9 mouse cellular contexts compared by ENCODE assay signal in the genomic region with DNA sequence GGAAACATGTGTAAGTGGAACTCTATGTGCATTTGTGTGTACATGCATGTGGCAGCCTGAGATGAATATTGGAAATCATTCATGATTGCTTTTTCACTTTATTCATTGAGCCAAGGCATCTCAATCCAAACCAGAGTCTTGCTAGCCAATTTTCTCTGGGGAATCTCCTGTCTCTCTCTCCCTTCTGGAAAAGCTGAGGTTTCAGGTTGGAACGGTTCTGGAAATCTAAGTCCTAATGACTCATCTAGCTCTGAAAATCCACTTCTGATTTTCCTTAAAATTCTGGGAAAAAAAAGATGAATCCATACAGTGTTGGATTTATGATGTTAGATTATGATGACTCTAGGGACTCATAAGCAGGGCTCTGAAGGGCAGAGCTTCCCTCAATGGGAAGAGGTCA.
"Had no signal": no experiment of that assay in that cellular context is flagged by ENCODE, and none has a peak within 500 bp of the region (broad histone marks: within the 10 kb centered on the region; RNA-seq: fewer than 3 reads in every experiment).

No protein-coding gene starts in this region.

- H3K27me3 ChIP-seq: limb, embryonic 13.5 days; midbrain, embryonic 13.5 days had no signal

- H3K4me2 ChIP-seq: limb, embryonic 13.5 days; midbrain, embryonic 13.5 days had no signal

- H3K27ac ChIP-seq: limb, embryonic 13.5 days; liver, embryonic 14.5 days; midbrain, embryonic 13.5 days; stomach, postnatal 0 days had no signal

- H3K4me3 ChIP-seq: limb, embryonic 13.5 days; midbrain, embryonic 13.5 days had no signal

- H3K9ac ChIP-seq: limb, embryonic 13.5 days; liver, embryonic 14.5 days; midbrain, embryonic 13.5 days had no signal

- H3K9me3 ChIP-seq: limb, embryonic 13.5 days; midbrain, embryonic 13.5 days had no signal

- H3K4me1 ChIP-seq: limb, embryonic 13.5 days; midbrain, embryonic 13.5 days had no signal

- H3K36me3 ChIP-seq: limb, embryonic 13.5 days had no signal

- ATAC-seq: midbrain, embryonic 13.5 days had no signal

- DNase-seq: kidney, postnatal 10 days; lung, adult 18-20 months; right cerebral cortex, postnatal 14 days; thymus, adult 18-20 months; thymus, postnatal 14 days had no signal
